Mouse (Mus musculus): ENCODE data around the gene Ssc5d. TPM values are rescaled to one million over a fixed set of nuclear protein-coding genes. Genes with fewer than 3 reads are reported as not detected.
A peak's percentile ranks its signal among the peaks of the same experiment; 100 is the strongest.

The Ssc5d gene
- polyA plus RNA-seq, 1 experiment from 2014 or later, result 1.5 TPM

DNA sequence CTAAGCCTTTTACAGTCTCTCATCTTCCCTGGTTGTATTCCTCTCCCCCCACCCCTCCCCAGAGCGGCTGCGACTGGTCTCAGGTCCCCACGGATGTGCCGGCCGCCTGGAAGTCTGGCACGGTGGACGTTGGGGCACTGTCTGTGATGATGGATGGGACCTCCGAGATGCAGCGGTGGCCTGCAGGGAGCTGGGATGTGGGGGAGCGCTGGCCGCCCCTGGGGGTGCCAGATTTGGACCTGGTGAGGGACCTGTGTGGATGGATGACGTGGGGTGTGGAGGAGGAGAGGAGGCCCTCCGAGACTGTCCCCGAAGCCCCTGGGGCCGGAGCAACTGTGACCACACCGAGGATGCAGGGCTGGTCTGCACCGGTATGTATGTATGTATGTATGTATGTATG, 2.7 kb downstream of the Ssc5d start:
- Histone ChIP-seq H3K4me2 (no peak overlapping the region), H3K4me3 (no peak overlapping the region), H3K27ac (ENCODE audit: poor library complexity, severe bottlenecking) (no peak overlapping the region), H3K4me1 (replicated peaks) (peaks cover 36% of the 10 kb centered on the region), H3K36me3 (no peaks in the 10 kb centered on the region), H3K9ac (no peak overlapping the region), H3K27me3 (replicated peaks) (peaks cover 5% of the 10 kb centered on the region; the same call in 1 of the 2 replicates), H3K9me3 (replicated peaks) (no peaks in the 10 kb centered on the region)
- WGBS, result 73% methylated on average over 17 of the region's 17 CpGs
- ATAC-seq (ENCODE audit: insufficient number of reproducible peaks, low FRiP score), result no peak

DNA sequence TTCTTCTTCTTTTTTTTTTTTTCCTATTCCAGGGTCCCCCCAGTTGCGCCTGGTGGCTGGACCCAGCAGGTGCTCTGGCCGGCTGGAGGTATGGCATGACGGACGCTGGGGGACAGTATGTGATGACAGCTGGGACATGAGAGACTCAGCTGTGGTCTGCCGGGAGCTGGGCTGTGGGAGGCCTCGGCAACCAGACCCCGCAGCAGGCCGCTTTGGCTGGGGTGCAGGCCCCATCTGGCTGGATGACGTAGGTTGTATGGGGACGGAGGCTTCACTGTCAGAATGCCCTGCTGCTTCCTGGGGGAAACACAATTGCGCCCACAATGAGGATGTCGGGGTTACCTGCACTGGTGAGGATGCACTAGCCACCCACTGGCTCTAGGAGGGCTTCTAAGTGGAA, 7.5 kb downstream of the Ssc5d start:
- Histone ChIP-seq H3K27me3 (replicated peaks) (no peaks in the 10 kb centered on the region), H3K4me3 (no peak overlapping the region), H3K4me1 (replicated peaks) (no peaks in the 10 kb centered on the region), H3K9ac (no peak overlapping the region), H3K36me3 (no peaks in the 10 kb centered on the region), H3K4me2 (no peak overlapping the region), H3K9me3 (replicated peaks) (0 out of 2 replicates have a peak, but pooled peaks cover 3% of the 10 kb centered on the region), H3K27ac (ENCODE audit: poor library complexity, severe bottlenecking) (no peak overlapping the region)
- 59% methylated on average over 12 of the region's 12 CpGs for WGBS
- ATAC-seq (ENCODE audit: insufficient number of reproducible peaks, low FRiP score), result no peak

DNA sequence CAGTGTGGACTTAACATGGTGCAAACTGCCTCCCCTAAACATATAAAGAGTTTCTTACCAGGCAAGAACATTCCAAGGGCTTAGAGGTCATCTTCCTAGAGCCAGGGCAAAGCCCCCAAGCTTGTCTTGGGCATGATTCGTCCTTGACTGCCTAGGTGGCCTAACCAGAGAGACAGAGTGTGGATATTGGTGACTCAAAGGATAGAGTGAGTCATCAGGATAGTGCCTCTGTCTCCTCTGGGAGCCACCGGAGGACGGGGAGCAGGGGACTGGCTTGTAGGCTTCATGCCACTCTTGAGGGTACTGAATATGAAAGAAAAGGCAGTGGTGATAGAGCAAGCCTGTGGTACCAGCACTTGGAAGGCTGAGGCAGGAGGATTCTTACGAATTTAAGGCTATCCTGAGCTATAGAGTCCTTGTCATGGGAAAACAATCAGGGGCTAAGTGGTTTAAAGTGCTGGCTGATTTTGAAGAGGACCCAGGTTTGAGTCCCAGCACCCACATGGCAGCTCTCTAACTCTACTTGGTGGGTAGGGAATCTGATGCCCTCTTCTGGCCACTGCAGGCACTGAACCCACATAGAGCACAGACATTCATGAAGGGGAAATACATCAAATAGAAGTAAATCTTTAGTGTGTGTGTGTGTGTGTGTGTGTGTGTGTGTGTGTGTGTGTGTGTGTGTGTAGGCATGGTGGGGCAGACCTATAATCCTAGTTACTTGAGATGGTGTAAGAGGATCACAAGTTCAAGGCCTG, 8.8 kb downstream of the Ssc5d start:
- Histone ChIP-seq H3K36me3 (no peaks in the 10 kb centered on the region), H3K27ac (ENCODE audit: poor library complexity, severe bottlenecking) (no peak overlapping the region), H3K4me2 (no peak overlapping the region), H3K4me3 (no peak overlapping the region), H3K9me3 (replicated peaks) (0 out of 2 replicates have a peak, but pooled peaks cover 3% of the 10 kb centered on the region), H3K4me1 (replicated peaks) (no peaks in the 10 kb centered on the region), H3K27me3 (replicated peaks) (no peaks in the 10 kb centered on the region), H3K9ac (no peak overlapping the region)
- no peak for ATAC-seq (ENCODE audit: insufficient number of reproducible peaks, low FRiP score)
- 78% methylated on average over 4 of the region's 4 CpGs for WGBS

DNA sequence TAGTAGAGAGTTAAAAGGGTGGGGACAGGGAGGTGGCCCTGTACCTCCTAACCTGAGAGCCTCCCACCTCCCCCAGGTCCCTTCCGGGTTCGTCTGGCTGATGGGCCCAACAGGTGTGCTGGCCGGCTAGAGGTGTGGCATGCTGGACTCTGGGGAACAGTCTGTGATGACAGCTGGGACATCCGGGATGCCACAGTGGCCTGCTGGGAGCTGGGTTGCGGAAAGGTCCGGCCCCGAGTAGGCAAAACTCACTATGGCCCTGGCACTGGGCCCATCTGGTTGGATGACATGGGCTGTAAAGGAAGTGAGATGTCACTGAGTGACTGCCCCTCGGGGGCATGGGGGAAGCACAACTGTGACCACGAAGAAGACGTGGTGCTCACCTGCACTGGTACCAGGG, 11.2 kb downstream of the Ssc5d start:
- no peak for ATAC-seq (ENCODE audit: insufficient number of reproducible peaks, low FRiP score)
- no peaks in the 10 kb centered on the region for H3K27me3 ChIP-seq (replicated peaks)
- H3K4me1 ChIP-seq (replicated peaks), result no peaks in the 10 kb centered on the region
- no peak overlapping the region for H3K4me3 ChIP-seq
- 0 out of 2 replicates have a peak, but pooled peaks cover 3% of the 10 kb centered on the region for H3K9me3 ChIP-seq (replicated peaks)
- H3K4me2 ChIP-seq, result no peak overlapping the region
- WGBS, result 72% methylated on average over 10 of the region's 10 CpGs
- no peak overlapping the region for H3K27ac ChIP-seq (ENCODE audit: poor library complexity, severe bottlenecking)
- no peak overlapping the region for H3K9ac ChIP-seq
- no peaks in the 10 kb centered on the region for H3K36me3 ChIP-seq

DNA sequence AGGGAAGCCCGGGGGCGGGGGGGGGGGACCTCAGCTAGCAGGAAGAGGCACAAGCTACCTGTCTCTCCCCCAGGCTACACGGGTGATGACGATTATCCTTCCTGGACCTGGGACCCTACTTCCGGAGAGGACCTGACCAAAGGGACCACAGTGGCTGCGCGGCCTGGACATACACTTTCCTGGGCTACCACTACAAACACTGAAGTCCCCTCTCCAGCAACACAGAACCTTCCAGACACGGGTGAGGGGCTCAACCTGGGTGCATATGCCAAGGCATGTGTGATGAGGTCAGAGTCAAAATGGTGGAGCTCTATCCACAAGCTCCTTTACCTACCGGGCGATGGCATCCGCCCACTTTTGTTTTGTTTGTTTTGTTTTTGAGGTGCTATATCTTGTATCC, 11.8 kb downstream of the Ssc5d start:
- Histone ChIP-seq H3K4me3 (no peak overlapping the region), H3K27ac (ENCODE audit: poor library complexity, severe bottlenecking) (no peak overlapping the region), H3K9me3 (replicated peaks) (0 out of 2 replicates have a peak, but pooled peaks cover 3% of the 10 kb centered on the region), H3K27me3 (replicated peaks) (no peaks in the 10 kb centered on the region), H3K4me2 (no peak overlapping the region), H3K4me1 (replicated peaks) (no peaks in the 10 kb centered on the region), H3K36me3 (no peaks in the 10 kb centered on the region), H3K9ac (no peak overlapping the region)
- 75% methylated on average over 11 of the region's 11 CpGs for WGBS
- no peak for ATAC-seq (ENCODE audit: insufficient number of reproducible peaks, low FRiP score)

DNA sequence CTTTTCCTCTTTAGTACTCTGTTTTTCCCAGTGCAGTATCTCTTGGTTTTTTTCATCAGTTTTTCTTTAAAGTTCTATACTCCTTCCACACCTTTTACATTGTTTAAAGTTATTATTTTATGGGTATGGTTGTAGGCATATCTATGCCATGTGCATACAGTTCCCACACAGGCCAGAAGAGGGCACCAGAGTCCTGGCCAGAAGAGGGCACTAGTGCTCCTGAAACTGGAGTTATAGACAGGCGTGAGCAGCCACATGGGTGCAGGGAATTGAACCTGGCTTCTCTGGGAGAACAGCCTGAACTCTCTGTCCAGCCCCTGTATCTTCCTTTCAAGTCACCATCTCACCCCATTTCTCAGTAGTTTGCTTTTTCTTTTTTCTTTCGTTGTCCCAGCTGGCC, 12.9 kb downstream of the Ssc5d start:
- Histone ChIP-seq H3K27ac (ENCODE audit: poor library complexity, severe bottlenecking) (no peak overlapping the region), H3K4me1 (replicated peaks) (no peaks in the 10 kb centered on the region), H3K4me2 (no peak overlapping the region), H3K4me3 (no peak overlapping the region), H3K27me3 (replicated peaks) (no peaks in the 10 kb centered on the region), H3K36me3 (no peaks in the 10 kb centered on the region), H3K9ac (no peak overlapping the region), H3K9me3 (replicated peaks) (0 out of 2 replicates have a peak, but pooled peaks cover 3% of the 10 kb centered on the region)
- ATAC-seq (ENCODE audit: insufficient number of reproducible peaks, low FRiP score), result no peak
- WGBS, result 23% methylated on average over 2 of the region's 2 CpGs

DNA sequence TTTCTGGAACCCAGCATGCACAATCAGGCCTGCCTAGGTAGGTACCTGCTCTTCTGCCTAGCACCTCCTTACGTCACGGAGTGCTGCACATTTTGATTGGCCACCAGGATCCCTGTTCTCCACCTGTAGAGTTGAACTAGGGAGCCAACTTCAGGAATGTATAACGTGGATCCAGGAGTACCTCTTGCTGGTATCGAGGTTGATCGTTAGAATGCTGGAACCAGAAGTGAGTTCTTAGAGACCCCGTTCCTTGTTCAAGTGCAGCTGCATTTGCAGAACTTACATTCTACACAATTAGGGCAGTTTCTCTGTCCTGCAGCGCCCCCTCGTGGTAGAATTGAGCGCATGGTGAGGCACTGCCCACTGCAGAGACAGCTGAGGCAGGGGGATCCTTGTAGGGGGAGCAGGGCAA, 14.5 kb downstream of the Ssc5d start:
- ATAC-seq (ENCODE audit: insufficient number of reproducible peaks, low FRiP score), result no peak
- 17% methylated on average over 9 of the region's 9 CpGs for WGBS
- H3K4me1 ChIP-seq (replicated peaks), result no peaks in the 10 kb centered on the region
- H3K4me2 ChIP-seq, result no peak overlapping the region
- H3K27ac ChIP-seq (ENCODE audit: poor library complexity, severe bottlenecking), result no peak overlapping the region
- no peak overlapping the region for H3K4me3 ChIP-seq
- no peaks in the 10 kb centered on the region for H3K9me3 ChIP-seq (replicated peaks)
- H3K36me3 ChIP-seq, result no peaks in the 10 kb centered on the region
- no peak overlapping the region for H3K9ac ChIP-seq
- H3K27me3 ChIP-seq (replicated peaks), result 0 out of 2 replicates have a peak, but pooled peaks cover 6% of the 10 kb centered on the region

DNA sequence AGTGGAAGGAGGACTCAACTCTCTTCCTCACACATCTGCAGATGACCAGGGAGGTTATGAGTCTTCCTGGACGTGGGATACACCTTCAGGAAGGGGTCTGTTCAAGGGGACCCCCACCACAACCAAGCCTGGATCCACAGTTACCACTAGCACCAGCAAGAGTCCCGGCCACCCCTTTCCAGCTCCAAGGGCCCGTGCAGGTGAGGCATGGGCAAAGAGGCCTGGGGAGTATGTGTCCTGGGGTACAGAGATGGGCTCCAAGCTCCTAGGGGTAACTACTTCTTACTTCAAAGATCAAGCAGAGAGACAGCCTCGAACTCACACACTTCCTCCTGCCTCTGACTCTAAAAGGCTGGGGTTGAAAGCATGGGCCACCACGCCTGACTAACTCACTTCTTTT, 17.1 kb downstream of the Ssc5d start:
- Histone ChIP-seq H3K4me2 (no peak overlapping the region), H3K9ac (no peak overlapping the region), H3K4me1 (replicated peaks) (no peaks in the 10 kb centered on the region), H3K4me3 (no peak overlapping the region), H3K9me3 (replicated peaks) (no peaks in the 10 kb centered on the region), H3K27me3 (replicated peaks) (0 out of 2 replicates have a peak, but pooled peaks cover 6% of the 10 kb centered on the region), H3K27ac (ENCODE audit: poor library complexity, severe bottlenecking) (no peak overlapping the region), H3K36me3 (no peaks in the 10 kb centered on the region)
- 38% methylated on average over 5 of the region's 5 CpGs for WGBS
- ATAC-seq (ENCODE audit: insufficient number of reproducible peaks, low FRiP score), result no peak

DNA sequence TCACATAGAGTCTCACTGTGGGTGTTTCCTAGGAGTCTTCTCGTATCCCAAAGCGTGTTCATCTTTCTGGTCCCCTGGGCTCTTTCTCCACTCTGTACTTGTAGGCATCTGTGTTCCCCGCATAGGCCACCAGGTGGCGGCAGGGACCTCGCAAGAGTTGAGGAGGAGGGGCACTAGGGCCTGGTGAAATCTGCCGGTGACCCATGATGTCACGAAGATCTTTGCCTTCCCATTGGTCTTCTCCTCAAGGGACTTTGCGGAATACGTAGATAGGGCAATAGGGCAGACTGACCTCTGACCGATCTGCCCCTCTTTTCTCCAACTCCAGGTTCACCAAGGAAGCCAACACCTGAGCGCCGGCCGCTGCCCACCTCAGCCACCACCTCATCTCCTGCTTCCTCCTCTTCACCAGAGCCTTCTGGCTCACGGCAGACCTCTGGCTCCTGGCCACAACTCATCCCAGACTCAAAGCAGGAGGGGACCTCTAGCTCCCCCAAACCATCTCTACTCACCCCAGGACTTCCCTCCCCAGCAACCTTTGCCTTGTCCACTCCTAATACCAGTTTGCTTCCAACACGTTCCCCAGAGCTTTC, 17.7 kb downstream of the Ssc5d start:
- 0 out of 2 replicates have a peak, but pooled peaks cover 6% of the 10 kb centered on the region for H3K27me3 ChIP-seq (replicated peaks)
- no peaks in the 10 kb centered on the region for H3K36me3 ChIP-seq
- H3K4me1 ChIP-seq (replicated peaks), result no peaks in the 10 kb centered on the region
- H3K27ac ChIP-seq (ENCODE audit: poor library complexity, severe bottlenecking), result no peak overlapping the region
- peak overlapping the region; percentile 67 for H3K4me2 ChIP-seq
- peak; percentile 78 for ATAC-seq (ENCODE audit: insufficient number of reproducible peaks, low FRiP score)
- H3K9me3 ChIP-seq (replicated peaks), result no peaks in the 10 kb centered on the region
- H3K4me3 ChIP-seq, result peak overlapping the region; percentile 37
- 12% methylated on average over 15 of the region's 15 CpGs for WGBS
- peak overlapping the region; percentile 32; the same call in 1 of the 2 replicates for H3K9ac ChIP-seq

DNA sequence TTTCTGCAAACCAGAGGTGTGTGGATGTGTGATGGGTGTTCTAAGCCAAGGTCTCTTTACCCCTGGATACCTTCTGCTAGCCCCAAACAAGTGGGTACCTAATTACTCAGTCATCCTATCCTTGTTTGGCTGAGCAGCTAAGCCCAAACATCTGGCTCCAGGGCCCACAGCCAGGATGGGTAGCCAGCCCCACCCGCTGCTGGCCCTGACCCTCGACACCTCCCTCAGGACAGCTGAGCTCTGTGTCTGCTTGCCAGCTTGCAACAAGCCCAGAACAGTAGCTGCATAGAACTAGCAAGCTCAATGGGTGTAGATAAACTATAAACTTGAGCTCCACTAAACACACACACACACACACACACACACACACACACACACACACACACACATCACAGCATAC, 22.3 kb downstream of the Ssc5d start:
- H3K4me1 ChIP-seq (replicated peaks), result peaks cover 12% of the 10 kb centered on the region
- ATAC-seq (ENCODE audit: insufficient number of reproducible peaks, low FRiP score), result no peak
- no peaks in the 10 kb centered on the region for H3K9me3 ChIP-seq (replicated peaks)
- no peaks in the 10 kb centered on the region for H3K36me3 ChIP-seq
- 49% methylated on average over 2 of the region's 2 CpGs for WGBS
- H3K27ac ChIP-seq (ENCODE audit: poor library complexity, severe bottlenecking), result no peak overlapping the region
- no peak overlapping the region for H3K4me2 ChIP-seq
- no peak overlapping the region for H3K4me3 ChIP-seq
- no peak overlapping the region for H3K9ac ChIP-seq
- 0 out of 2 replicates have a peak, but pooled peaks cover 6% of the 10 kb centered on the region for H3K27me3 ChIP-seq (replicated peaks)

DNA sequence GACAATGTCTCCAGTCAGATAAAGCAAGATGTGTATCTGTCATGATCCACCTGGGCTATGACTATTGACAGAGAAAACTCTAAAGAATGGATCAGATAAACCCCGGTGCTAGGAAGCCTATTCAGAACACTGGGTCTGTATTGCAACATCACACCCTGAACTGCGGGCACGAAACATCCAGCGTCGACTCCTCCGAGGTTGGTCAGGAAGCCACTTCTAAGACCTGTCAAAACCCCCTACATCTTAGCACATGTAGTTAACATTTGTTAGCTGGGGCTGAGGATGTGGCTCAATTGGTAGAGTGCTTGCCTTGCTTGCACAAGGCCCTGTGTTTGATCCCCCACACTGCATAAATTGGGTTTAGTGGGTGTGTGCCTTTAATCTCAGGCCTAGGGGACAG, 22.8 kb downstream of the Ssc5d start:
- H3K4me3 ChIP-seq, result no peak overlapping the region
- H3K9me3 ChIP-seq (replicated peaks), result no peaks in the 10 kb centered on the region
- 41% methylated on average over 6 of the region's 6 CpGs for WGBS
- H3K27me3 ChIP-seq (replicated peaks), result 0 out of 2 replicates have a peak, but pooled peaks cover 6% of the 10 kb centered on the region
- peaks cover 14% of the 10 kb centered on the region for H3K4me1 ChIP-seq (replicated peaks)
- H3K27ac ChIP-seq (ENCODE audit: poor library complexity, severe bottlenecking), result no peak overlapping the region
- H3K36me3 ChIP-seq, result no peaks in the 10 kb centered on the region
- no peak overlapping the region for H3K4me2 ChIP-seq
- H3K9ac ChIP-seq, result no peak overlapping the region
- ATAC-seq (ENCODE audit: insufficient number of reproducible peaks, low FRiP score), result no peak

All from heart, embryonic 12.5 days (tissue).